Mouse (Mus musculus) MEL (cell line): ENCODE data around the gene Man2b2. TPM values are rescaled to one million over a fixed set of nuclear protein-coding genes. Genes with fewer than 3 reads are reported as not detected.

Source experiments
- DNase-seq: peaks from one replicate; pipeline ENCODE4 v3.0.0; 2011; ENCODE audit warnings: low read depth, low spot score
- H3K27ac ChIP-seq: 2 replicates; pipeline ENCODE4 v1.5.1; 2012; ENCODE audit warnings: low read depth, mild to moderate bottlenecking, control low read depth, low read length, moderate library complexity; ENCODE audit not compliant: control insufficient read depth
- H3K27me3 ChIP-seq, 2 experiments: fragments of 150-350 bp in 1 of 2; sonication (generic) in 1 of 2; 2 replicates each; pipeline ENCODE4 v1.6.1; 2012; ENCODE audit warnings: low read length in 2 of 2, mild to moderate bottlenecking in 2 of 2, improper control_type of control experiment in 1 of 2, moderate library complexity in 1 of 2; ENCODE audit not compliant: insufficient read depth in 2 of 2, control insufficient read depth in 1 of 2
- H3K36me3 ChIP-seq, 2 experiments: 2 replicates each; pipeline ENCODE4 v1.6.1; 2012 to 2014; ENCODE audit warnings: low read length in 2 of 2, improper control_type of control experiment in 1 of 2, inconsistent platforms in 1 of 2, mild to moderate bottlenecking in 1 of 2; ENCODE audit not compliant: insufficient read depth in 2 of 2, control insufficient read depth in 1 of 2
- H3K4me1 ChIP-seq, 2 experiments: fragments of 150-350 bp in 1 of 2; sonication (generic) in 1 of 2; 2 replicates each; pipeline ENCODE4 v1.6.1; 2012; ENCODE audit warnings: low read length in 2 of 2, improper control_type of control experiment in 1 of 2, mild to moderate bottlenecking in 1 of 2; ENCODE audit not compliant: insufficient read depth in 2 of 2, control insufficient read depth in 1 of 2
- H3K4me3 ChIP-seq, 2 experiments: fragments of 150-350 bp in 1 of 2; sonication (generic) in 1 of 2; 2 replicates each; pipeline ENCODE4 v1.5.1; 2012; ENCODE audit warnings: low read depth in 2 of 2, low read length in 2 of 2, mild to moderate bottlenecking in 2 of 2, moderate library complexity in 2 of 2, control low read depth in 1 of 2, improper control_type of control experiment in 1 of 2; ENCODE audit not compliant: control insufficient read depth in 1 of 2, insufficient read depth in 1 of 2
- H3K79me2 ChIP-seq: 2 replicates; pipeline ENCODE4 v1.6.1; 2012; ENCODE audit warnings: mild to moderate bottlenecking, low read length, moderate library complexity; ENCODE audit not compliant: control insufficient read depth, poor library complexity, insufficient read depth
- H3K9ac ChIP-seq: 2 replicates; pipeline ENCODE4 v1.6.1; 2012; ENCODE audit warnings: low read depth, mild to moderate bottlenecking, control low read depth, low read length, moderate library complexity; ENCODE audit not compliant: control insufficient read depth, poor library complexity, severe bottlenecking
- H3K9me3 ChIP-seq: fragments of 150-350 bp; sonication (generic); replicated peaks from 2 replicates; pipeline ENCODE4 v1.6.1; 2012; ENCODE audit warnings: mild to moderate bottlenecking, low read length, improper control_type of control experiment, moderate library complexity; ENCODE audit not compliant: insufficient read depth
- BHLHE40 ChIP-seq: IDR thresholded peaks from 2 replicates; pipeline ENCODE4 v1.6.1; 2012; ENCODE audit warnings: low read depth, mild to moderate bottlenecking, inconsistent platforms, low read length, improper control_type of control experiment, borderline replicate concordance
- CHD1 ChIP-seq: IDR thresholded peaks from 2 replicates; pipeline ENCODE4 v1.6.1; 2012; ENCODE audit warnings: low read depth, mild to moderate bottlenecking, inconsistent platforms, low read length, improper control_type of control experiment
- E2F4 ChIP-seq: IDR thresholded peaks from 2 replicates; pipeline ENCODE4 v1.6.1; 2011; ENCODE audit warnings: low read depth, low read length, improper control_type of control experiment, borderline replicate concordance
- MYC ChIP-seq: IDR thresholded peaks from 2 replicates; pipeline ENCODE4 v1.6.1; 2011; ENCODE audit warnings: low read depth, mild to moderate bottlenecking, low read length, improper control_type of control experiment, moderate library complexity
- RAD21 ChIP-seq: IDR thresholded peaks from 2 replicates; pipeline ENCODE4 v1.6.1; 2011; ENCODE audit warnings: mild to moderate bottlenecking, low read depth, low read length, improper control_type of control experiment
- SIN3A ChIP-seq: IDR thresholded peaks from 2 replicates; pipeline ENCODE4 v1.6.1; 2012; ENCODE audit warnings: low read length, improper control_type of control experiment, inconsistent platforms
- UBTF ChIP-seq: IDR thresholded peaks from 2 replicates; pipeline ENCODE4 v1.6.1; 2012; ENCODE audit warnings: low read depth, mild to moderate bottlenecking, inconsistent platforms, low read length, improper control_type of control experiment, moderate library complexity, borderline replicate concordance; ENCODE audit not compliant: insufficient read depth
- USF1 ChIP-seq: IDR thresholded peaks from 2 replicates; pipeline ENCODE4 v1.6.1; 2014; ENCODE audit warnings: low read depth, mild to moderate bottlenecking, inconsistent platforms, low read length, improper control_type of control experiment, moderate library complexity
- USF2 ChIP-seq, 2 experiments: IDR thresholded peaks; 2 replicates each; pipeline ENCODE4 v1.6.1; 2011 to 2012; ENCODE audit warnings: improper control_type of control experiment in 2 of 2, low read length in 2 of 2, borderline replicate concordance in 1 of 2, inconsistent platforms in 1 of 2, low read depth in 1 of 2, mild to moderate bottlenecking in 1 of 2; ENCODE audit not compliant: insufficient read depth in 1 of 2
- ZC3H11A ChIP-seq: IDR thresholded peaks from 2 replicates; pipeline ENCODE4 v1.6.1; 2012; ENCODE audit warnings: low read depth, mild to moderate bottlenecking, inconsistent platforms, low read length, improper control_type of control experiment
- polyA plus RNA-seq, 2 experiments: library from polyadenylated mRNA; stranded (reverse) in 1 of 2; unstranded in 1 of 2; fragments of >175 nt in 1 of 2; fragments of >200 nt in 1 of 2; gene quantifications; 2 replicates each; pipeline versions ENCODE4 v1.2.1 to v1.2.4; 2012; ENCODE audit warnings: low replicate concordance in 2 of 2, low read depth in 1 of 2; ENCODE audit not compliant: insufficient read length in 2 of 2, insufficient read depth in 1 of 2, missing spikeins in 1 of 2
- total RNA-seq: library from RNA; depleted of rRNA; stranded (reverse); fragments of 300-350 nt; gene quantifications from 2 replicates; pipeline ENCODE4 v1.2.3, GENCODE M21; 2012

The Man2b2 gene
- total and polyA plus RNA-seq, 3 experiments = 9.3 to 37.1 TPM; not detected in 1

GRCm38 (mm10) chr5:36769603-36770002 lies 60.9 kb downstream of the Man2b2 start:
- H3K27ac ChIP-seq = no peak overlapping the region

GRCm38 (mm10) chr5:36766958-36767703 lies 63.3 kb downstream of the Man2b2 start:
- peak; percentile 46 for DNase-seq
- no peak overlapping the region for H3K4me3 ChIP-seq
- H3K27ac ChIP-seq = no peak overlapping the region
- H3K9ac ChIP-seq = no peak overlapping the region
- no peaks in the 10 kb centered on the region for H3K36me3 ChIP-seq
- no peaks in the 10 kb centered on the region for H3K9me3 ChIP-seq
- no peaks in the 10 kb centered on the region for H3K27me3 ChIP-seq
- no peak for TF ChIP-seq RAD21
- TF ChIP-seq SIN3A = no peak
- no peaks in the 10 kb centered on the region for H3K4me1 ChIP-seq
- no peaks in the 10 kb centered on the region for H3K79me2 ChIP-seq

More at GRCm38 (mm10) chr5:36769603-36770002, 60.9 kb downstream of the Man2b2 start:
- H3K36me3 ChIP-seq = no peaks in the 10 kb centered on the region
- H3K27me3 ChIP-seq = no peaks in the 10 kb centered on the region; a peak in 1 of 4 replicates
- TF ChIP-seq USF2 (IDR thresholded peaks at IDR 0.05; ENCODE audit: borderline replicate concordance in 1 of 2, insufficient read depth in 1 of 2, low read depth in 1 of 2, low read length in 2 of 2) (no peak), SIN3A (no peak)
- H3K4me1 ChIP-seq = no peaks in the 10 kb centered on the region
- H3K9me3 ChIP-seq = no peaks in the 10 kb centered on the region
- no peak for DNase-seq
- H3K4me3 ChIP-seq = no peak overlapping the region
- no peak overlapping the region for H3K9ac ChIP-seq
- H3K79me2 ChIP-seq = no peaks in the 10 kb centered on the region

DNA sequence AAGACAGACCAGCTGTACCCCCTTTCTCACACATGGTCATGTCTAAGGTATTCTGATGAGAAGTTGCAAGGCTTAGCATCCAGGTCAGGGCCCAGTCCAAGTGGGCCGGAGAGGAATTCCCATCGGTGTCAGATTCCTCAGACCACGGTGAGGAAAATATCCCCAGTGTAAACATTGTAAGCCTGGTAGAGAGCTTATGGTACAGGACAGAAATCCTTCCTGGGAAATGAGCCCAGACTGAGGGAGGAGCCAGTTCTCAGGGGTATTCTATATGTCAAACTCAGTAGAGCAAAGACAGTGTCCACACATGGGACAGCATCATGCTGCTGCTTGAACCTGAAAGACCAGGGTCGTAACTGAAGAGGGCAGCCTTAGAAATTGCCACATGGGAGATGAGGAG lies 70.6 kb downstream of the Man2b2 start:
- no peaks in the 10 kb centered on the region for H3K4me1 ChIP-seq
- no peak for DNase-seq
- no peaks in the 10 kb centered on the region for H3K27me3 ChIP-seq
- H3K4me3 ChIP-seq = no peak overlapping the region
- TF ChIP-seq ZC3H11A (no peak), MYC (no peak), CHD1 (no peak), UBTF (no peak), USF1 (no peak), BHLHE40 (no peak), E2F4 (no peak)
- H3K27ac ChIP-seq = no peak overlapping the region
- no peak overlapping the region for H3K9ac ChIP-seq
- H3K9me3 ChIP-seq = no peaks in the 10 kb centered on the region
- no peaks in the 10 kb centered on the region for H3K79me2 ChIP-seq
- no peaks in the 10 kb centered on the region for H3K36me3 ChIP-seq
